Mouse (Mus musculus) cortical plate, adult 2 months (tissue): ENCODE results near the gene Rasa4.

Source experiments
- CTCF ChIP-seq: fragments of 200-500 bp; IDR thresholded peaks from 2 replicates; pipeline ENCODE4 v1.5.1; 2011; ENCODE audit warnings: mild to moderate bottlenecking, control low read depth, low read length; ENCODE audit not compliant: insufficient read depth; ENCODE audit errors: extremely low read depth
- POLR2A ChIP-seq: fragments of 200-500 bp; IDR thresholded peaks from 2 replicates; pipeline ENCODE4 v1.6.1; 2011; ENCODE audit warnings: mild to moderate bottlenecking, low read length, control low read depth; ENCODE audit not compliant: insufficient read depth; ENCODE audit errors: extremely low read depth

DNA sequence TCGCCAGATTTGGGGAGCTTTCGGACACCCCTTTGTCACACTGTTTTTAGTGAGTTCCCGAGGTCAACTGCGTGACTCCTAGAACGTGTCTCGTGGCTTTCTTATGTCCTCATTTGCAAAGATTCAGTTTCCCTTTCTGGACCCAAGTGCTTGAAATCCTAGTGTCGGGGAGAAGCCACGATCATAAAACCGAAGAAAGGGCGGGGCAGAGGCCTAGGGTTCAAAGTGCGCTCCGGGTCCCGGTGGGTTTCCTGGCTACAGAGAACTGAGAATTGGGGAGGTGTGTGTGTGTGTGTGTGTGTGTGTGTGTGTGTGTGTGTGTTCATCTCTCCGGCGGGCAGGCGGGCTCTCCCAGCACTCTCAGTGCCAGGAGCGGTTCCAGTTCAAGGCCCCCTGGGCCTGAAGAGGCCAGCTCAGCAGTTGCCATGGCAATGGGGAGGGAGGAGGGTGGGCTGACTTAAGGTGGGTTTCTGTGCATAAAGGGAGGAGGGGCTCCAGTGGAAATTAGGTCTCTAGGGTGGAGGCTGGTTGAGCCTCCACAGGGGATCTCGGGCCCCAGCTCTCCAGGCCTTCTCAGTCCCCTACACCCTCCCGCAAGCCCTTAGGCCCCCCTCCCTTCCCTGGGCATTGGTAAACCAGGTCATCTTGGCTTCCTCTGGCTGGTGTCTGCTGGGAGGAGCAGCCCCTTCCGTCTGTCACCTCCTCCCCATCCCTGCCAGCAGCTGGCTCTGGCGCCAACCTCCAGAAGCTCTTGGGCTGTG lies 1.4 kb downstream of the Rasa4 start:
- TF ChIP-seq CTCF (no peak), POLR2A (no peak)
